Mouse (Mus musculus) intestine, embryonic 15.5 days (tissue): ENCODE measurements at regions not wholly inside any gene's neighbourhood (a gene's known extent, or its start where the extent isn't known, plus 50 kb on each side); places are given as distances from the start of the nearest gene placed in this dataset.

ENCODE experiments used
- ATAC-seq: fragments of 200-750 bp; cut with Nextera tagmentation; 2 replicates; pipeline ENCODE4 v1.8.0; 2017; ENCODE audit warnings: moderate TSS enrichment, moderate library complexity
- H3K27ac ChIP-seq: fragments of 300-500 bp; sonication (generic); 2 replicates; pipeline ENCODE4 v1.5.1; 2015; ENCODE audit warnings: mild to moderate bottlenecking, inconsistent platforms
- H3K27me3 ChIP-seq: fragments of 300-500 bp; sonication (generic); replicated peaks from 2 replicates; pipeline ENCODE4 v1.6.1; 2015; ENCODE audit warnings: inconsistent platforms
- H3K36me3 ChIP-seq: fragments of 300-500 bp; sonication (generic); 2 replicates; pipeline ENCODE4 v1.6.1; 2015; ENCODE audit warnings: inconsistent platforms
- H3K4me1 ChIP-seq: fragments of 300-500 bp; sonication (generic); replicated peaks from 2 replicates; pipeline ENCODE4 v1.6.1; 2015; ENCODE audit warnings: inconsistent platforms
- H3K4me2 ChIP-seq: fragments of 300-500 bp; sonication (generic); replicated peaks from 2 replicates; pipeline ENCODE4 v1.6.1; 2015; ENCODE audit warnings: mild to moderate bottlenecking, inconsistent platforms
- H3K4me3 ChIP-seq: fragments of 300-500 bp; sonication (generic); replicated peaks from 2 replicates; pipeline ENCODE4 v1.5.1; 2015; ENCODE audit warnings: inconsistent platforms
- H3K9ac ChIP-seq: fragments of 300-500 bp; sonication (generic); 2 replicates; pipeline ENCODE4 v1.6.1; 2015; ENCODE audit warnings: inconsistent platforms
- H3K9me3 ChIP-seq: fragments of 300-500 bp; sonication (generic); 2 replicates; pipeline ENCODE4 v1.6.1; 2016; ENCODE audit warnings: inconsistent platforms
- WGBS: fragments of 180-500 bp; shearing (Covaris S2); methylation state at CpG from one replicate; pipeline ENCODE4 v1.1.7; 2015; 5-methylcytosine and 5-hydroxymethylcytosine counted together

DNA sequence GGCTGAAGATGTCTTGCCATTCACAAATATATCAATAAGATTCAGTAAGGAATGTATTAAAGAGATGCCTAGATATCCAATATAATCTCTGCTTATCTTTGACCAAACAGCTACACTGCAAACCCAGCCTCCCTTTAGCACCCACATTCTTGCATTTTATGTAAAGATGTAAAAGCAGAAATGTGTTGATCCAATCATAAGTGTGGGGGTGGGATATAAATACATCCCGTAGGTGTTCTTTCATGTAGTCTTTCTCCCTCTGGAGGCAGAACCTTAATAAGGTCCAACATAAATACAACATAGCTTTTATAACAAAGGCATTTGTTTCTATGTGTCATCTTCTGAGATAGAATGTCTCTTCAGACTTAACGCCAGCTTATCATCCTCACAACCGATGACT lies 637.1 kb upstream of the Flrt2 start:
- H3K4me1 ChIP-seq: no peaks in the 10 kb centered on the region
- WGBS: 86% methylated on average over 3 of the region's 3 CpGs

DNA sequence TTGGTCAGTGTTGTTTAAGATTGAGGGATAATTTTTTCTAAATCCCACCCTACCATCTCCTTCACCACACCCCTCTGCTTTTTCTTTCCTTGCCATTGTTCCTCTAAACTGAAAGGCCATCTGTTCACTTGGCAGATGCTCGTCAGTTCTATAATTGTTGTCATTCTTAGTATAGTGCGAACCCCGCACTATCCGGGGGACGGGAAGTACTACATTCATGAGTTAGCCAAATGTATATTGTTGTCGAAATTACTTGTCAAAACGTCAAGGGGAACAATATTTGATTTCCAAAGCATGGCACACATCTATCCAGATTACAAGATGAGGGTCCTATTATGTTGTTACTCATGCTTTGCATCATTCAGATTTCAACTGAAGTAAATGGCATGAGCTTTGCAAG lies 635.1 kb upstream of the Flrt2 start:
- no peak for ATAC-seq

More for the DNA sequence above, 637.1 kb upstream of the Flrt2 start:
- no peak overlapping the region for H3K27ac ChIP-seq
- no peaks in the 10 kb centered on the region for H3K36me3 ChIP-seq
- ATAC-seq: no peak
- H3K9ac ChIP-seq: no peak overlapping the region
- H3K4me3 ChIP-seq: no peak overlapping the region
- H3K9me3 ChIP-seq: no peaks in the 10 kb centered on the region
- H3K27me3 ChIP-seq: no peaks in the 10 kb centered on the region
- no peak overlapping the region for H3K4me2 ChIP-seq

GRCm38 (mm10) chr12:95059396-95059795 lies 632.6 kb upstream of the Flrt2 start:
- H3K27me3 ChIP-seq: no peaks in the 10 kb centered on the region
- 85% methylated on average over 2 of the region's 2 CpGs for WGBS
- H3K4me3 ChIP-seq: no peak overlapping the region
- H3K4me1 ChIP-seq: no peaks in the 10 kb centered on the region
- no peak for ATAC-seq
- H3K9ac ChIP-seq: no peak overlapping the region
- no peaks in the 10 kb centered on the region for H3K9me3 ChIP-seq
- H3K27ac ChIP-seq: no peak overlapping the region
- H3K4me2 ChIP-seq: no peak overlapping the region
- H3K36me3 ChIP-seq: no peaks in the 10 kb centered on the region

More for the DNA sequence above, 635.1 kb upstream of the Flrt2 start:
- H3K9ac ChIP-seq: no peak overlapping the region
- no peak overlapping the region for H3K27ac ChIP-seq
- H3K9me3 ChIP-seq: no peaks in the 10 kb centered on the region
- no peaks in the 10 kb centered on the region for H3K27me3 ChIP-seq
- H3K4me2 ChIP-seq: no peak overlapping the region
- no peaks in the 10 kb centered on the region for H3K4me1 ChIP-seq
- H3K4me3 ChIP-seq: no peak overlapping the region
- no peaks in the 10 kb centered on the region for H3K36me3 ChIP-seq
- WGBS: 85% methylated on average over 7 of the region's 7 CpGs

GRCm38 (mm10) chr12:95072307-95072706 lies 619.7 kb upstream of the Flrt2 start:
- 73% methylated on average over 2 of the region's 2 CpGs for WGBS
- Histone ChIP-seq H3K4me1 (no peaks in the 10 kb centered on the region), H3K9ac (no peak overlapping the region), H3K4me2 (no peak overlapping the region), H3K9me3 (no peaks in the 10 kb centered on the region), H3K4me3 (no peak overlapping the region), H3K36me3 (no peaks in the 10 kb centered on the region), H3K27ac (no peak overlapping the region), H3K27me3 (no peaks in the 10 kb centered on the region)
- no peak for ATAC-seq

- Histone ChIP-seq H3K27me3 (no peaks in the 10 kb centered on the region), H3K4me3 (no peak overlapping the region), H3K4me1 (no peaks in the 10 kb centered on the region), H3K27ac (no peak overlapping the region), H3K36me3 (no peaks in the 10 kb centered on the region), H3K9me3 (no peaks in the 10 kb centered on the region), H3K9ac (no peak overlapping the region), H3K4me2 (no peak overlapping the region)
- WGBS: 86% methylated on average over 3 of the region's 3 CpGs
- no peak for ATAC-seq
Measured at GRCm38 (mm10) chr12:95119223-95119952, 572.6 kb upstream of the Flrt2 start.

GRCm38 (mm10) chr12:95132804-95133203 lies 559.2 kb upstream of the Flrt2 start:
- H3K4me2 ChIP-seq: no peak overlapping the region
- no peak for ATAC-seq
- H3K36me3 ChIP-seq: no peaks in the 10 kb centered on the region
- no peak overlapping the region for H3K4me3 ChIP-seq
- 67% methylated on average over 1 of the region's 1 CpGs for WGBS
- H3K27me3 ChIP-seq: no peaks in the 10 kb centered on the region
- no peaks in the 10 kb centered on the region for H3K4me1 ChIP-seq
- H3K9ac ChIP-seq: no peak overlapping the region
- H3K9me3 ChIP-seq: no peaks in the 10 kb centered on the region
- no peak overlapping the region for H3K27ac ChIP-seq

DNA sequence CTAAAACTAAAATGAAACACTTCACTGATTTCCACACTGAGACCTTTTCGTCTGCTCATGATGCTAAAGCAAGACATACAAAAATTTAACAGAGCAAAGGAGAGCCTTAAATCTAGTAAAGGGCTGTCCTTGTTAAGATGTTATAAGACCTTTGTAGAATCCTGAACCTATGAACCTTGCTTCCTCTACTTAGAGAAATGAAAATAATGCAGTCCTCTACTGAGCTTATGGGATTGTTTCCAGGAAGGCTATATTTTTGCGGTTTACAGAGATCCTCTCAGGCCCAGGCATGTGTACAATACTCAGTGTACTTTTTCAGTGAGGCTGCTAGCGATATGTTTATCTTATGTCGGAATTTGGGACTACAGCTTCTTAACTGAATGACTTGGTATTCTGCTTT lies 558.5 kb upstream of the Flrt2 start:
- 54% methylated on average over 4 of the region's 4 CpGs for WGBS
- Histone ChIP-seq H3K4me2 (no peak overlapping the region), H3K27ac (no peak overlapping the region), H3K36me3 (no peaks in the 10 kb centered on the region), H3K9ac (no peak overlapping the region), H3K4me3 (no peak overlapping the region), H3K9me3 (no peaks in the 10 kb centered on the region), H3K27me3 (no peaks in the 10 kb centered on the region), H3K4me1 (no peaks in the 10 kb centered on the region)
- ATAC-seq: no peak

DNA sequence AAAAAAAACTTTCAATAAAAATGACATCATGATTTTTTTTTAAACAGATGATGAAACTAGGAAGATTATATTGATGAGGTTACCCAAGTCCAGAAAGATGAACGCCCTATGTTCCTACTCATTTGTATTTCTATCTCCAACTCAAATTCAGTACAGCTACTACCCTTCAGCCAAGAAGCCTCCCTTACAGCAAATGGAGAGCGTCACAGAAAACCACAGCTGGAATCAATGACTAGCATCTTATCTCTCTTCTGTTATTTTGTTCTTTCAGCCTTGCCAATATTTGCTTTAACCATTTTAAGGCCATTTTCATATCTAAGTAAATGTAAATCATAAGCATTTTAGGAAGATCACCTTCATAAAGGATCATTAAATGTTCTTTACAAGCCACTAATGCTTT lies 553.9 kb upstream of the Flrt2 start:
- WGBS: 71% methylated on average over 2 of the region's 2 CpGs
- no peak for ATAC-seq
- H3K27me3 ChIP-seq: no peaks in the 10 kb centered on the region
- no peaks in the 10 kb centered on the region for H3K4me1 ChIP-seq
- no peak overlapping the region for H3K27ac ChIP-seq
- H3K4me2 ChIP-seq: no peak overlapping the region
- no peaks in the 10 kb centered on the region for H3K9me3 ChIP-seq
- no peaks in the 10 kb centered on the region for H3K36me3 ChIP-seq
- no peak overlapping the region for H3K4me3 ChIP-seq
- H3K9ac ChIP-seq: no peak overlapping the region

DNA sequence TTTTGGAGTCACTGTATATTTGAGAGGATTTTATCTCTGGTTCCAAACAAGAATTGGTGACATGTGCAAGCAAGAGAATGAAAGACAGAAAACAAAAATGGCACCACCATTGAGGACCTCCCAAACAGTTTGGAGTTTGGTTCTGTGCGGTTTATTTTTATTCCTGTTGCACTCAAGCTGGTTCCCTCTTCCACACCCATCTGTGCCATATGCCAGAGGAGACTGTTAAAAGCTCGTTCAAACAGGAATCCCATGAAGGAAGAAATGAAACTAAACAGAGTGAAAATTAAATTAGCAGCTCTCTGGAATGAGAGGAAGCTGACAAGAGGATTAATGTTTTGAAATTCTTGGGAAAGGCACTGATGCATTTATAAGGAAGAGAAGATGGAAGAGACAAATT lies 521.0 kb upstream of the Flrt2 start:
- Histone ChIP-seq H3K9ac (no peak overlapping the region), H3K36me3 (no peaks in the 10 kb centered on the region), H3K4me2 (no peak overlapping the region), H3K4me3 (no peak overlapping the region), H3K27ac (no peak overlapping the region), H3K9me3 (no peaks in the 10 kb centered on the region), H3K4me1 (no peaks in the 10 kb centered on the region), H3K27me3 (no peaks in the 10 kb centered on the region)
- no peak for ATAC-seq
- WGBS: 52% methylated on average over 2 of the region's 2 CpGs

- Histone ChIP-seq H3K4me1 (no peaks in the 10 kb centered on the region), H3K9me3 (no peaks in the 10 kb centered on the region), H3K27me3 (no peaks in the 10 kb centered on the region), H3K36me3 (no peaks in the 10 kb centered on the region), H3K4me2 (no peak overlapping the region), H3K9ac (no peak overlapping the region), H3K4me3 (no peak overlapping the region), H3K27ac (no peak overlapping the region)
- WGBS: 95% methylated on average over 1 of the region's 1 CpGs
- ATAC-seq: no peak
Measured at GRCm38 (mm10) chr12:95173810-95174402, 518.1 kb upstream of the Flrt2 start.

GRCm38 (mm10) chr12:95202486-95202885 lies 489.5 kb upstream of the Flrt2 start:
- Histone ChIP-seq H3K9me3 (no peaks in the 10 kb centered on the region), H3K36me3 (no peaks in the 10 kb centered on the region), H3K4me3 (no peak overlapping the region), H3K4me2 (no peak overlapping the region), H3K27me3 (no peaks in the 10 kb centered on the region), H3K27ac (no peak overlapping the region), H3K4me1 (no peaks in the 10 kb centered on the region), H3K9ac (no peak overlapping the region)
- no peak for ATAC-seq
- 92% methylated on average over 8 of the region's 8 CpGs for WGBS

GRCm38 (mm10) chr12:95205081-95205480 lies 486.9 kb upstream of the Flrt2 start:
- no peaks in the 10 kb centered on the region for H3K9me3 ChIP-seq
- H3K4me2 ChIP-seq: no peak overlapping the region
- no peaks in the 10 kb centered on the region for H3K27me3 ChIP-seq
- H3K9ac ChIP-seq: no peak overlapping the region
- no peak for ATAC-seq
- H3K4me1 ChIP-seq: no peaks in the 10 kb centered on the region
- no peak overlapping the region for H3K4me3 ChIP-seq
- H3K36me3 ChIP-seq: no peaks in the 10 kb centered on the region
- no peak overlapping the region for H3K27ac ChIP-seq
- WGBS: 91% methylated on average over 3 of the region's 3 CpGs

DNA sequence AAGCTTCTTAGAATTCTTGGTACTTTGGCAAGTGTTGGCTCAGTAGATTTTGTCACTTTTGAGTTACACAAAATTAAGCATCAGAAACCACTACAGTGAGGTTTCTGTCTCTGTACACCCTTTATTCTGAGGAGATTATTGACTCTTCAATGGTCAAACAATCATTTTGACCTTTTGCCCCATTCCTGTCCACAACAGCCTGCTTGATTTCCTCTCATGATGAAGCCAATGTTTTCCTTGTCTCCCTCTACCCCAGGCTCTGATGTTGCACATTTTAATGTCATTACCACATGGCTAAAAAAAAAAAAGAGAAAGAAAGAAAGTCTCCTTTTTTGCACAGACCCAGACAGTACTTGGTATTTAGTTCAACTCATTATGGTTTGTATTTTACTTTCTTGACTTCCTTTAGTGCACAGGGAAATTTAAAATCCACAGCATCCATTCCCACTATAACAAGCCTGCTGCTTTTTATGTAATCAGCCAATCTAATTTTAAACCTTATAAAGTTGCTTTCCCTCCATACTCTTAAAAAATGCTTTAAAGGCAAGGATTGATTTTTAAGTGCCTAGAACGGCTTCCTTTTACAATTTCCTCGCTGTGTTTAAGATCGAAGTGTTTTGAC lies 452.8 kb upstream of the Flrt2 start:
- WGBS: 30% methylated on average over 3 of the region's 3 CpGs
- H3K27me3 ChIP-seq: no peaks in the 10 kb centered on the region
- ATAC-seq: no peak

More for the DNA sequence above, 452.8 kb upstream of the Flrt2 start:
- H3K9ac ChIP-seq: no peak overlapping the region
- H3K4me1 ChIP-seq: no peaks in the 10 kb centered on the region
- H3K4me3 ChIP-seq: no peak overlapping the region
- no peak overlapping the region for H3K27ac ChIP-seq
- H3K4me2 ChIP-seq: no peak overlapping the region
- no peaks in the 10 kb centered on the region for H3K9me3 ChIP-seq
- H3K36me3 ChIP-seq: no peaks in the 10 kb centered on the region
